Mouse (Mus musculus) MEL (cell line): ENCODE measurements at regions not wholly inside any gene's neighbourhood (a gene's known extent, or its start where the extent isn't known, plus 50 kb on each side); places are given as distances from the start of the nearest gene placed in this dataset.

ENCODE experiments used
- CHD1 ChIP-seq: IDR thresholded peaks from 2 replicates; pipeline ENCODE4 v1.6.1; 2012; ENCODE audit warnings: low read depth, mild to moderate bottlenecking, inconsistent platforms, low read length, improper control_type of control experiment
- CHD2 ChIP-seq: IDR thresholded peaks from 2 replicates; pipeline ENCODE4 v1.6.1; 2011; ENCODE audit warnings: low read length, improper control_type of control experiment
- CTCF ChIP-seq, 3 experiments: IDR thresholded peaks in 2 of 3; conservative IDR thresholded peaks in 1 of 3; 2 replicates each; pipeline ENCODE4 v1.5.1; 2011 to 2012; ENCODE audit warnings: low read length in 3 of 3, low read depth in 2 of 3, mild to moderate bottlenecking in 2 of 3, improper control_type of control experiment in 1 of 3, inconsistent platforms in 1 of 3, mixed read lengths in 1 of 3, moderate library complexity in 1 of 3; ENCODE audit not compliant: control insufficient read depth in 1 of 3, insufficient read depth in 1 of 3, poor library complexity in 1 of 3, severe bottlenecking in 1 of 3
- E2F4 ChIP-seq: IDR thresholded peaks from 2 replicates; pipeline ENCODE4 v1.6.1; 2011; ENCODE audit warnings: low read depth, low read length, improper control_type of control experiment, borderline replicate concordance
- KAT2A ChIP-seq: conservative IDR thresholded peaks from 2 replicates; pipeline ENCODE4 v1.6.1; 2012; ENCODE audit warnings: low read depth, low read length, improper control_type of control experiment, inconsistent platforms
- MAZ ChIP-seq: IDR thresholded peaks from 2 replicates; pipeline ENCODE4 v1.6.1; 2012; ENCODE audit warnings: low read depth, mild to moderate bottlenecking, inconsistent platforms, low read length, improper control_type of control experiment
- NELFE ChIP-seq: IDR thresholded peaks from 2 replicates; pipeline ENCODE4 v1.6.1; 2011; ENCODE audit warnings: low read depth, low read length, improper control_type of control experiment
- POLR2A ChIP-seq, 2 experiments: IDR thresholded peaks; 2 replicates each; pipeline ENCODE4 v1.6.1; 2011 to 2012; ENCODE audit warnings: low read length in 2 of 2, mild to moderate bottlenecking in 2 of 2, control low read depth in 1 of 2, improper control_type of control experiment in 1 of 2, low read depth in 1 of 2, moderate library complexity in 1 of 2; ENCODE audit not compliant: control insufficient read depth in 1 of 2, insufficient read depth in 1 of 2, poor library complexity in 1 of 2
- POLR2AphosphoS2 ChIP-seq: IDR thresholded peaks from 2 replicates; pipeline ENCODE4 v1.6.1; 2011; ENCODE audit warnings: low read length, improper control_type of control experiment
- POLR2AphosphoS5 ChIP-seq: IDR thresholded peaks from 2 replicates; pipeline ENCODE4 v1.6.1; 2012; ENCODE audit warnings: low read depth, borderline replicate concordance, mild to moderate bottlenecking, inconsistent platforms, low read length, moderate library complexity, mixed read lengths
- UBTF ChIP-seq: IDR thresholded peaks from 2 replicates; pipeline ENCODE4 v1.6.1; 2012; ENCODE audit warnings: low read depth, mild to moderate bottlenecking, inconsistent platforms, low read length, improper control_type of control experiment, moderate library complexity, borderline replicate concordance; ENCODE audit not compliant: insufficient read depth
- ZKSCAN1 ChIP-seq: IDR thresholded peaks from 2 replicates; pipeline ENCODE4 v1.6.1; 2012; ENCODE audit warnings: low read depth, mild to moderate bottlenecking, inconsistent platforms, low read length, improper control_type of control experiment, moderate library complexity

GRCm38 (mm10) chr17:47296709-47297450, 71.8 kb upstream of the Mrps10 start:
- TF ChIP-seq POLR2AphosphoS5 (no peak), CTCF (IDR thresholded peaks at IDR 0.05 in 2 of 3, conservative IDR thresholded peaks at IDR 0.05 in 1 of 3; ENCODE audit: control insufficient read depth in 1 of 3, insufficient read depth in 1 of 3, low read depth in 2 of 3, low read length in 3 of 3, poor library complexity in 1 of 3, severe bottlenecking in 1 of 3) (no peak), CHD2 (no peak), UBTF (no peak), NELFE (no peak), POLR2A (IDR thresholded peaks at IDR 0.05; ENCODE audit: control insufficient read depth in 1 of 2, insufficient read depth in 1 of 2, low read depth in 1 of 2, low read length in 2 of 2, poor library complexity in 1 of 2) (no peak), CHD1 (no peak), POLR2AphosphoS2 (no peak), ZKSCAN1 (no peak), E2F4 (no peak), MAZ (no peak), KAT2A (no peak)
